Mouse (Mus musculus) urinary bladder, adult 2 months (tissue): ENCODE results near the gene Zbtb4. TPM values are rescaled to one million over a fixed set of nuclear protein-coding genes. Genes with fewer than 3 reads are reported as not detected.
A peak's percentile ranks its signal among the peaks of the same experiment; 100 is the strongest.

Source experiments
- DNase-seq: peaks from one replicate; pipeline ENCODE4 v3.0.0; 2022; ENCODE audit warnings: low spot score
- polyA plus RNA-seq: library from polyadenylated mRNA; depleted of rRNA; stranded (reverse); fragments of >200 nt; gene quantifications from 2 replicates; pipeline ENCODE4 v1.2.3, GENCODE M21; 2012

Zbtb4 gene
- polyA plus RNA-seq, 1 experiment: 35.6 TPM

- no peak for DNase-seq
These were observed 34.9 kb downstream of the Zbtb4 start for GRCm38 (mm10) chr11:69800392-69801197.

- no peak for DNase-seq
These were observed 35.8 kb downstream of the Zbtb4 start, which contains the start of gene Fgf11 for GRCm38 (mm10) chr11:69801379-69801977. Fgf11 (minus strand) TSS chr11:69801857.

- peak; percentile 75 for DNase-seq
These were observed 37.0 kb downstream of the Zbtb4 start for GRCm38 (mm10) chr11:69802648-69803105.

DNA sequence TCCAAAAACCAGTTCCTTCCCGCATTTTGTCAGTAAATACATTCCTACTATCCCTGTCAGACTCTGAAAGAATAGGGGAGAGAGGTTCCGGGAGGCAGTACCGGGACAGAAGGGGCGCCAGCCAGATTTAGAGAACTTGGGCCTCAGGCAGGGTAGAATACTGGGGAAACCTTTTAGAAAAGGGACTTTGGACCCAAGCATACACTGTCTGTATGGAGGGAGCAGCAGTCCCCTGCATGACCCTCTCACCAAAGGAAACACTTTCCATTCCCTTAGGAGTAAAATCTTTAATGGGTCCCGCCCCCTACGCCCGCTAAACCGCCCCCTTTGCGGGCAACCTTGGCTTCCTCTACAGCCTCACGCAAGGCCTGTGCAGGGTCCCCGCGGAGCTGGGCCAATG, 37.6 kb downstream of the Zbtb4 start:
- DNase-seq: no peak

DNA sequence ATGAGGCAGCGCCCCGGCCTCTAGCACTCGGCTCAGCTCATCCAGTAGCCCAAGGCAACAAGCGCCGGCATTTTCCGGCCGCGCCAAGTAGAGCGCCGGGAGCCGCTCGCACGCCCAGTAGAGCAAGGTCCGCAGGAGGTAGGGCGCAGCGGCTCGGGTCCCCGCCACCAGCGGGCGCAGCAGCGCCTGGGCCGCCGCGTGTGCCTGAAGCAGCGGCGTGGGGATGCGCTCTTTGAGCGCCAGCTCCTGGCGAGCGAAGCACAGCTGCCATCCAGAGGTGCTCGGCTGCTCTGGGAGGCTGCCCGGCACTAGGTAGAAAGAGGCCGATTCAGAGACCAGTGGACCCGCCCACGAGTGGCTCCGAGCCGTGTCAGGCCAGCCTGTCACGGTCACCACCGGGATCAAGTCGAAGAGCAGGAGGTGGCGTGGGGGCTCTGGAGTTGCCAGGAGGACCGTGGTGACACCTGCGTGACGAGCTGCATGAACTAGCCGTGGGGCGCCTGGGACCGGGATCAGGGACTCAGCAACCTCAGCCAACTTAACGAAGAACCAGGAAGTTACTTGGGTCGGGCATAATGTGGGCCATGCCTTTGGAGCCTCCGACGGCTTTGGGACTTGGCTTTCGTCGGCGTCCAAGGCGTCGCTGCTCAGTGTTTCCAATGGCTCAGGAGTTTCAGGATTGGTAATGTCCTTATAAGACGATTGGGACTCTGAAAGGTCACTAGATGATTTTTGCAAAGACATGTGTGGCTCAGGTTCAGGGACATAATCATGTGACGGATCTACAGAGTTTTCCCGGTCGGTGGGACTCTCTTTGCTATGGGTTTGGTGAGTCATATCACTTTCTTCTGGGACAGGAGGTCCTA, 38.3 kb downstream of the Zbtb4 start:
- DNase-seq: peak; percentile 66

- no peak for DNase-seq
These were observed 38.9 kb downstream of the Zbtb4 start for GRCm38 (mm10) chr11:69804652-69804940.

GRCm38 (mm10) chr11:69804972-69805909, 39.5 kb downstream of the Zbtb4 start, which contains the start of gene Tmem102:
Tmem102 (minus strand) TSS chr11:69805624.
- DNase-seq: no peak

- DNase-seq: no peak
These were observed 40.7 kb downstream of the Zbtb4 start for GRCm38 (mm10) chr11:69806378-69806777.

DNA sequence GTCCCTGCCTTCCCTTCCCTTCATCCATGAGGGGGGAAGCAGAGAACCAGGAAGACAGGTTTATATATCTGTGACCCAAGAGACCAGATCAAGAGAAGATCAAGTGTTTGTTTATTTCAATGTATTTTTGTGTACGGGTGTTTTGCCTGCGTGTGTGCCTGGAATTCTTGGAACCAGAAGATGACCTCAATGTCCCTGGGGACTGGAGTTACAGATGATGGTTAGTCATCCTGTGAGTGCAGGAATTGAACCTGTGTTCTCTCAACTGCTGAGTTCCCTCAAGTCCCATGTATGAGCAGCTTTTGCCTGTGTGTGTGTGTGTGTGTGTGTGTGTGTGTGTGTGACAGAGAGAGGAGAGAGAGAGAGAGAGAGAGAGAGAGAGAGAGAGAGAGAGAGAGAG, 41.9 kb downstream of the Zbtb4 start:
- DNase-seq: no peak

DNA sequence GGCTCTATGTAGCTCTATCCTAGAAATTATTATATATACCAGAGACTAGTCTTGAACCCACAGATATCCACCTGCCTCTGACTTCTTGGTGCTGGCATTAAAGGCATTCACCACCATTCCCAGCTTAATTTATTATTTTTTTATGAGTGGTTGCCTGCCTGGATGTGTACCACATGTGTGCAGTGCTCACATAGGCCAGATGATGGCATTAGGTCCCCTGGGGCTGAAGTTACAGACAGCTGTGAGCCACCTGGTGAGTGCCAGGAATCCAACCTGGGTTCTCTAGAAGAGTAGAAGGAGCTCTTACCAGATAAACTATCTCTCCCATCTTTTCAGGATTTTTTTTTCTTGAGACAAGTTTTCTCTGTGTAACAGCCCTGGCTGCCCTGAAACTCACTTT, 44.6 kb downstream of the Zbtb4 start:
- no peak for DNase-seq

GRCm38 (mm10) chr11:69815155-69815554, 49.4 kb downstream of the Zbtb4 start, which contains the start of gene Gm39566:
Gm39566 (minus strand) TSS chr11:69815298.
- DNase-seq: no peak

DNA sequence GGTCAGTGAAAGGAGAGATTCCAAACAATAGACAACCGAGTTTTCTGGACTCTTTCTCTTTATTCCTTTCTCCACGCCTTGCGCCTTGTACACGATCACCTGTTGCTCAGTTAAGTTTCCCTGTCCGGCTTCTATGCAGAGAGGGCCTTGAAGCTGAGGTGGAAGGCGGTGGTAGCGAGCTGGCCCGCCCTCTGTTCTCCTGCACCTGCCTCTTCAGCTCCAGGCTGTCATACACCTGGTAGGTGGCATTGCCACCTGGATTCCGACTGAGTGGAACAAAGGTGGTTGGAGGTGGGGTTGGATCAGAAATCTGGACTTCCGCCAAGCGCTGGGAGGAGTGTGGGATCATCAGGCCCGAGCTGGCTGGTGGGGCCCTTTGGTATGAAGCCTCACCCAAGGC, 50.8 kb downstream of the Zbtb4 start:
- no peak for DNase-seq

- DNase-seq: no peak
These were observed 52.7 kb downstream of the Zbtb4 start, which contains the start of gene Spem2 for GRCm38 (mm10) chr11:69818365-69818764. Spem2 (minus strand) TSS chr11:69818465.

DNA sequence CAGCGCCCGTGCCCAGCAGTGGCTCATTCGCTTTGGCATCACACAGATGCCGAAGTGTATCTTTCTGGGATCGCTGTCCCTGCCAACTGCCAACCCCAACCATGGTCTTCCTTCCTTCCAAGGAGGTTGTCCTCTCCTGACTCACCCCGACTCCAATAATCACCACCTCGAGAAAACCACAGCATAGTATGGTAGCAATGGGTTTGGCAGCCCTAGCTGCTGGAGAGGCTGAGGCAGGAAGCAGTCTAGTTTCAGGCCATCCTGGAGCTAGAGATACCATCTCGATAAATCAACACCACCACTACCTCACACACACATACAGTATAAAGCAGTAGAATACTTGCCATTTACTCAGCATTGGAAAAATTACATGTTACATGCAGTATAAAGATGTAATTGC, 53.2 kb downstream of the Zbtb4 start:
- DNase-seq: no peak

DNA sequence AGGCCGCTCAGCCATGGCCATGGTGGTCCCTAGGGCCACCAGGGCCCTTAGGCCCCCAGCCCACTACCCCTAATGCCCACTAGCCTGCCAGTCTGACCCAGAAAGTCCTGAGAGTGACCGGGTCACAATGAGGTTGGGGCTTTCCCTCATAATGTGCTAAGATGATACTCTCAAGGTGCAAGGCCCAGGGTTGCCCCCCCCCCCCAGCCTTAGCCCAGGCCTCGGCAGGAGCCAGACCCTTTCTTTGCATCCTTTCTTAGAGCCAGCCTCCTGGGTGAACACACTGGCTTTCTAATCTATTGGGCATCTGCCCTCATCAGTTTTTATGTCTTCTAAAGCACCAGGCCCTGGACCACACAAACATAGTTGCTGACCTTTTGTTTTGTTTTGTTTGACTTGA, 56.4 kb downstream of the Zbtb4 start, which contains the start of gene Spem1:
Gene Spem1, minus strand, starts transcription at position 101 of the 400 bp plus-strand sequence.
- no peak for DNase-seq

GRCm38 (mm10) chr11:69823456-69823855, 57.7 kb downstream of the Zbtb4 start:
- no peak for DNase-seq

GRCm38 (mm10) chr11:69828832-69829231, 63.1 kb downstream of the Zbtb4 start:
- no peak for DNase-seq

DNA sequence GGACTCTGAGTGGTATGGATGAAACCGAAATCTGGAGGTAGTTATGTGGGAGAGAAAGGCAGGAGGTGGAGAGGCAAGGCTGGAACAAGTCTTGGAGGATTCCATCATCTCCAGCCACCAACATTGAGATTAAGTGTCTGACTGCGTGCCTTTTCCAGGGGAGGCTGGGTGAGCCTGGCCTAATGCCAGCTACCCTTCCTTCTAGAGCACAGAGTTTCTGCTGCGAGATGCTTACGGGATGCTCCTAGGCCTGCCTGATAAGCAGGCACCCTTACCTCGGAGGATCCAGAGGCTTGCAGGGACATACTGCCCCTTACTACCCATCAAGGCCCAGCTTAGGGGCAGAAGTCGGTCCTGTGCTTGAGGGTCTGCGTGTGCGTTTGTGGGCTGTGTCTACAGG, 67.8 kb downstream of the Zbtb4 start:
- no peak for DNase-seq
